Mouse (Mus musculus) olfactory bulb, adult 2 months (tissue): ENCODE results near the gene Xntrpc. TPM values are rescaled to one million over a fixed set of nuclear protein-coding genes. Genes with fewer than 3 reads are reported as not detected.
"Not testable (repeated sequence)": the region's sequence is repeated elsewhere in the genome, so short reads cannot be mapped to it uniquely, and the experiment has no call there.

ENCODE experiments used
- H3K27ac ChIP-seq: fragments of 200-500 bp; 2 replicates; pipeline ENCODE4 v1.5.1; 2012; ENCODE audit warnings: low read depth, low read length; ENCODE audit not compliant: insufficient read depth
- H3K4me1 ChIP-seq: fragments of 200-500 bp; 2 replicates; pipeline ENCODE4 v1.6.1; 2012; ENCODE audit warnings: low read length; ENCODE audit not compliant: control insufficient read depth, insufficient read depth
- H3K4me3 ChIP-seq: fragments of 200-500 bp; 2 replicates; pipeline ENCODE4 v1.5.1; 2012; ENCODE audit warnings: mild to moderate bottlenecking, low read depth, low read length, moderate library complexity; ENCODE audit not compliant: insufficient read depth
- CTCF ChIP-seq: fragments of 200-500 bp; IDR thresholded peaks from 2 replicates; pipeline ENCODE4 v1.5.1; 2012; ENCODE audit warnings: low read depth, mild to moderate bottlenecking, low read length, moderate library complexity; ENCODE audit not compliant: insufficient read depth
- POLR2A ChIP-seq: fragments of 200-500 bp; IDR thresholded peaks from 2 replicates; pipeline ENCODE4 v1.6.1; 2012; ENCODE audit warnings: mild to moderate bottlenecking, low read depth, low read length, moderate library complexity; ENCODE audit not compliant: insufficient read depth
- WGBS: fragments of 180-500 bp; shearing (Covaris S2); methylation state at CpG from one replicate; pipeline ENCODE4 v1.1.7; 2018; 5-methylcytosine and 5-hydroxymethylcytosine counted together
- polyA plus RNA-seq: library from polyadenylated mRNA; stranded (reverse); fragments of >200 nt; gene quantifications from 2 replicates; pipeline ENCODE4 v1.2.4, GENCODE M21; 2012; ENCODE audit warnings: low replicate concordance; ENCODE audit not compliant: missing spikeins, insufficient read depth, insufficient read length

Xntrpc gene
- polyA plus RNA-seq, 1 experiment: not detected

DNA sequence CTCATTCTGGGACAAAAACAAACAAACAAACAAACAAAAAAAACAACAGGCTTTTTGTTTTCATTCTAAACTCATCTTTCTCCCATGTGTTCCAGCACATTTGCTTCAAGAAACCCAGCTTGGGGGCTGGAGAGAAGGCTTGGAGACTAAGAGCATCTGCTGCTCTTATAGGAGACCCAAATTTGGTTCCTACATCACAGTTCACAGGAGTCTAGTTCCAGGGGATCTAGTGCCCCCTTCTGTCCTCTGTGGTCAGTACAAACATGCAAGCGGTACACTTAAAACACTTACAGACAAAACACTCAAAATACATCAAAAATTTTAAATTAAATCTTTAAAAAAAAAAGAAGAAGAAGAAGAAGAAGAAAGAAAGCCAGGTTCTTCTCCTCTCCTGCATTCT is 30.6 kb upstream of the Xntrpc start:
- Histone ChIP-seq H3K4me3 (no peak overlapping the region), H3K4me1 (peaks cover 3% of the 10 kb centered on the region; the same call in 1 of the 2 replicates), H3K27ac (no peak overlapping the region)
- TF ChIP-seq POLR2A: no peak
- no peak for TF ChIP-seq CTCF
- WGBS: 94% methylated on average over 1 of the region's 1 CpGs

DNA sequence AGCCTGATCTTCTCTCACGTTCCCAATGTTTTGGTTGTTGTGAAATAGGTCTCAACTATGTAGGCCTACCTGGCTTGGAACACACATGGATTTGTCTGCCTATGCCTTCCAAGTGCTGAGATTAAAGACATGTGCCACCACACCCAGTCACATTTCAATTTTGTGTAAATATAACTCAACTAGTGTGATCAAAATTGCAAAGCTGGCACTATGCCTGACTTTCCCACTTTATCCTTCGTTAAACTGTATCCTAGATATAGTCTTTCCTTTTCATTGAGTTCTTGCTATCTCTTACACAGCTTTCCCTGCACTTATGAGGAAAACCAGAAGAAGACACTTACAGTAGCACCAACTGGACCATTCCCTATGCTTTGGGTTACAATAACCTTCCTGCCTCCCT is 30.0 kb upstream of the Xntrpc start:
- TF ChIP-seq CTCF (no peak), POLR2A (no peak)
- H3K4me3 ChIP-seq: no peak overlapping the region
- H3K4me1 ChIP-seq: peaks cover 3% of the 10 kb centered on the region; the same call in 1 of the 2 replicates
- H3K27ac ChIP-seq: no peak overlapping the region
- WGBS: 86% methylated on average over 2 of the region's 2 CpGs

DNA sequence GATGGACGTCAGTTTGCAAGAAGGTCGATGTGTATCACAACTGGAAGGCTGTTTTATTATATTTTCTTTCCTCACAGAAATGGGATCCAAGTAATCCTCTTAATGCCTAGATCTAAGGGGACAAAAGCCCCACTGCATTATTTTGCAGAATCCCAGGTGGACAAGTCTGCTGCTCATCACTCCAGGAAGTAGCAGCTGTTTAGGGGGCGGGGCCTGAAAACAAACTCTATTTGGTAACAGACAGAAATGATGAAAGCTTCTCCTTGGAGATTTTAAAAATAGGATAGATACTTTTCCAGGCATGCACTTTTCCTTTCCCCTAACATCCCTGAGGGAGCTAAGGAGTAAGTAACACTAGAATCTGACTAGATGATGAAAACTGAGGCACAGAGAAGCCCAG is 28.2 kb upstream of the Xntrpc start:
- H3K4me1 ChIP-seq: peaks cover 3% of the 10 kb centered on the region; the same call in 1 of the 2 replicates
- no peak overlapping the region for H3K27ac ChIP-seq
- TF ChIP-seq CTCF (no peak), POLR2A (no peak)
- no peak overlapping the region for H3K4me3 ChIP-seq
- 95% methylated on average over 3 of the region's 3 CpGs for WGBS

DNA sequence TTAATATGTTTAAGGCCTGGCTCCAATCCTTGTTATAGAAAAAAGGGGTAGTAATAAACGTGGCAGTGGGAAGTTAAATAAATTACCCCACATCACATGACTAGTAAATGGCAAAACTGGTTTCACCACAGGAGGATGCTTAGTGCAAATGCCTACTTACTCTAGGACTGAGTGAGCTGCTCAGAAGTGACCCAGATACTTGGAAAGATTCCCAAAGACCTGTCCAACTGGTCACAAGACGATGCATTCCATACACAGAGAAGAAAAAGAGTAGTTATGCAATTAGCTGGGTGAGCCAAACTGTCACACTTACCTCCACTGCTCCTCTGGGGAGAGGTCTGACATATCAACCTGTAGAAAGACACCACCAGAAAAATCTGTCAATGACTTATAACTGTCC is 23.2 kb upstream of the Xntrpc start:
- 59% methylated on average over 2 of the region's 2 CpGs for WGBS
- H3K27ac ChIP-seq: no peak overlapping the region
- H3K4me3 ChIP-seq: no peak overlapping the region
- peaks cover 3% of the 10 kb centered on the region; the same call in 1 of the 2 replicates for H3K4me1 ChIP-seq
- no peak for TF ChIP-seq POLR2A
- no peak for TF ChIP-seq CTCF

DNA sequence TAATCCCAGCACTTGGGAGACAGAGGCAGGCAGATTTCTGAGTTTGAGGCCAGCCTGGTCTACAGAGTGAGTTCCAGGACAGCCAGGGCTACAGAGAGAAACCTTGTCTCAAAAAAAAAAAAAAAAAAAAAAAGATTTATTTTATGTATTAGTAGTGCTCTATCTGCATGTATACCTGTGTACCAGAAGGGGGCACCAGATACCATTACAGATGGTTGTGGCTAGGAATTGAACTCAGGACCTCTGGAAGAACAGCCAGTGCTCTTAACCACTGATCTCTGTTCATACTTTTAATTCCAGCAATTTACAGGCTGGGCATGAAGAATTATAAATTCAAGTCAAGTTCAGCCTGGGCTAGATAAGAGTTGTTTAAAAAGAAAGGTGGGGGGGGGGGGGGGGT is 17.0 kb upstream of the Xntrpc start:
- not testable (repeated sequence) for H3K4me3 ChIP-seq, H3K4me1 ChIP-seq, H3K27ac ChIP-seq

DNA sequence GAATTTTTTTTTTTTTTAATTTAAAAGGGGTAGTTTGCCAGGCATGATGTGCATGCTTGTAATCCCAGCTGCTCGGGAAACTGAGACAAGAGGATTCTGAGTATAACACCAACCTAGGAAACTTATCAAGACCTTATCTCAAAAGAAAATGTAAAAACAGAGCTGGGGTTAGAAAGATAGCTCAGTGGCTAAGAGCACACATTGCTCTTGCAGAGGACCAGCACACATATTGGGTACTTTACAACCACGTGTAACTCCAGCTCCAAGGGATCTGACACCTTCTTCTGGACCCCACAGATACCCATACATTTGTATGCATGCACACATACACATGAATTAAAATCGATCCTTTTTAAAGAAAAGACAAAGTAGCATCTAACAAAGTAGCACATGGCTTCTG is 4.2 kb upstream of the Xntrpc start:
- Histone ChIP-seq H3K27ac (no peak overlapping the region), H3K4me3 (no peak overlapping the region), H3K4me1 (peaks cover 4% of the 10 kb centered on the region; the same call in 1 of the 2 replicates)
- TF ChIP-seq CTCF (no peak), POLR2A (no peak)
- 84% methylated on average over 3 of the region's 3 CpGs for WGBS

DNA sequence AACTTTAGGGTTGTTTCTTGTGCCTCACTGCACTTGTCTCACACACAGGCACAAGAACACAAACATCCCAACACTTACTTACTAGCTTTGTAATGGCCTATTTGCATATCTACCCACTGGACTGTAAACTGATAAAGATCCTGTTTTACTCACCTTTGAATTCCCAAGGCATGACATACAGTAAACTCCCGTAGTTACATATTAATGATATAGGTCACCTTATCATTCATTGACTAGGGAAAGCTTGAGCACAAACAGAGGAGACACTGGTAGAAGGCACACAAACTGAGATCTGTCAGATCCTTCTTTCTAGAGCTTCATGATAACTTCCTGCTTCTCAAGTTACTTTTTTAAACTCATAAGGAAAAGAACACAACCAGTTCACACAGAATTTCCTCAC is 3.3 kb upstream of the Xntrpc start:
- 65% methylated on average over 1 of the region's 1 CpGs for WGBS
- Histone ChIP-seq H3K27ac (no peak overlapping the region), H3K4me1 (peaks cover 7% of the 10 kb centered on the region; the same call in 1 of the 2 replicates), H3K4me3 (no peak overlapping the region)
- TF ChIP-seq CTCF (no peak), POLR2A (no peak)

DNA sequence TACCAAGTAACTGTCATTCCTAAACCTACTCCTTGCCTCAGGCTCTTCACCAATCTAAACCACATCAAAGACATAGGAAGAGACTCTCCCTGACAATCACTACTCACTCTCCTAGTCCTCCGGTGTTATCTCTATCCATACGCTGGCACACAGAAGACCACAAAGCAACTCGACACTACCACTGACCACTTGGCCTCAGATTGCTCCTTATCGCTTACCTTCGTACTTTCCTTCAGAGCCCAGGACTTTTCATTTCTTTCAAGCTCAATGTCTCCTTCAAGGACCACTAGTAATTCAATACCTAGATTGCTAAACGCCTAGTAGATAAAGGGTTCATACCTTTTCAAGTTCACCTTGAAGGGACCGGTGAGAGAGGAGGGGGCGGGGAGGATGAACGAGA is 1.6 kb upstream of the Xntrpc start:
- no peak for TF ChIP-seq POLR2A
- no peak for TF ChIP-seq CTCF
- 89% methylated on average over 9 of the region's 9 CpGs for WGBS
- Histone ChIP-seq H3K4me1 (peaks cover 7% of the 10 kb centered on the region; the same call in 1 of the 2 replicates), H3K4me3 (no peak overlapping the region), H3K27ac (no peak overlapping the region)

DNA sequence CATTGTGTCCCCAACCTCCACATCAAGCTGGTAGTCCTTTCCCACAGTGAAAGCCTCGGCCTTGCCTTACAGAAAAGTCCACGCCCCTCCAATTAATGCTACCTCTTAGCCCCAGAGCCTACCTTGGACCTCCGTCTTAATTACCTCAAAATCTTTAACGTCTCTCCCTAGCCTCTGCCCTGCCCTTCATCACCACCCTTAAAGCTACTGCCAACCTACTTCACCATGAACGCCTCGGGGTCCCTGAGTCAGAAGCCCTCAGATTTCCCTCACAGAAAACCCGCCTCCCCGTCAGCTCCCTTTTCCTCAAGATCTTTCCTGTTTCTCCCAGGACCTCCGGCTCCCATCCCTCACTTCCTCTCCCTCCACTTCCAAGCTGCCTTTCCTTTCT is 863 bp upstream of the Xntrpc start:
- peaks cover 7% of the 10 kb centered on the region; the same call in 1 of the 2 replicates for H3K4me1 ChIP-seq
- 1% methylated on average over 9 of the region's 9 CpGs for whole genome bisulfite sequencing
- TF ChIP-seq POLR2A: no peak

DNA sequence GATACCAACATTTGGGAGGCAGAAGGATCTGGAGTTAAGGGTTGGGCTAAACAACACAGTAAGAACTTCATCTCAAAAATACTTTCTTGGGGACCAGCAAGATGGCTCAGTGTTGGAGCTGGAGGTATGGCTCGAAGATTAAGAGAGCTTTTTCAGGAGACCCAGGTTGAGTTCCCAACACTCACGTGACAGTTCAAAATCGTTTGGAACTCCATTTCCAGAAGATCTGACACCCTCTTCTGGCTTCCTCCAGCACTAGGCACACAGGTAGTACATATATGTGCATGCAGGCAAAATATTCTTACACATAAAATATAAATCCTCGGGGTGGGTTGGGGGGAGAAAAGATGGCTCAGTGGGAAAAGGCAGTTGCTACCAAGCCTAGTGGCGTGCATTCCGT is 850 bp downstream of the Xntrpc start:
- TF ChIP-seq POLR2A (no peak), CTCF (no peak)
- no peak overlapping the region for H3K4me3 ChIP-seq

More for the DNA sequence above, 863 bp upstream of the Xntrpc start:
- Histone ChIP-seq H3K27ac (peak overlapping the region; percentile 73), H3K4me3 (peak overlapping the region; percentile 95)

More for the DNA sequence above, 850 bp downstream of the Xntrpc start:
- Histone ChIP-seq H3K27ac (no peak overlapping the region), H3K4me1 (peaks cover 7% of the 10 kb centered on the region; the same call in 1 of the 2 replicates)
- 63% methylated on average over 6 of the region's 6 CpGs for WGBS
